Mouse (Mus musculus): Measurements from ENCODE around the gene Slco2a1. TPM values are rescaled to one million over a fixed set of nuclear protein-coding genes. Genes with fewer than 3 reads are reported as not detected.

Gene Slco2a1
- polyA plus RNA-seq, 1 experiment from 2014 or later = 0.12 TPM

DNA sequence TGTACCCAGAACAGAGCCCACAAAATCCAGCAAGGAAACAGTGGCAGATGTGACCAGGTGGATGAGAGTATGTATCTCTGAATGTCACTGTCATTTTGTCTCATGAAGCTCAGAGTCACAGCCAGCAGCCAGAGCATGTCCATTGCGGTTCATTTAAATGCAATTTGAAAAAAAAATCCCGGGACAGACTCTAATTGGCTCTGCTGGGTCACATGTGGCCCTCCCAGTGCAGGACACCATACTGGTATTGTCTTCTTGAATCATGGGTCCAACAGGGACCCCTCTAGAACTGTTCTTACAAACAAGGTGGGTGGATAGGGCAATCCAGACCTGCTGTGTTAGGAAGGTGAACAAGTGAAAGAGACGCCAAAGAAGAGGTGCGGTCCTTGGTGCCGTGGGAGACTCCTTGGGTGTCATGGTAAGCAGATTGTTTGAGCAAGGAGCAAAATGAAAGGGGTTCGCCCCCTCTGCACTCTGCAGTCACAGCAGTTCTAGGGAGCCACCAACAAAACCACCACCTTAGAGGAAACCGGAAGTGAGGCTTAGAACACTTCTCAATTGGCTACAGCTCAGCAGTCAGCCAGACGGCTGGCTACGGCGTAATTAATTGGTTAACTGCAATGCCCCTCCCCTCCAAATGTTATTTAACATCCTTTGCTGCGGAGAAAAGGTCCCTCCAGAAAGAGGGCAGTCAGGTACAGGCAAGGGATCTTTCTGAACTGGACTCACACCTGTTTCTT is 38.8 kb downstream of the Slco2a1 start:
- WGBS = 78% methylated on average over 11 of the region's 11 CpGs
- no peak overlapping the region for H3K27ac ChIP-seq
- H3K4me1 ChIP-seq = peaks cover 7% of the 10 kb centered on the region; the same call in 1 of the 2 replicates
- no peaks in the 10 kb centered on the region for H3K9me3 ChIP-seq
- H3K4me3 ChIP-seq = no peak overlapping the region
- no peak for DNase-seq (ENCODE audit: extremely low spot score, low spot score)
- no peaks in the 10 kb centered on the region for H3K36me3 ChIP-seq (replicated peaks)
- H3K27me3 ChIP-seq (ENCODE audit: poor library complexity, severe bottlenecking) = no peaks in the 10 kb centered on the region

DNA sequence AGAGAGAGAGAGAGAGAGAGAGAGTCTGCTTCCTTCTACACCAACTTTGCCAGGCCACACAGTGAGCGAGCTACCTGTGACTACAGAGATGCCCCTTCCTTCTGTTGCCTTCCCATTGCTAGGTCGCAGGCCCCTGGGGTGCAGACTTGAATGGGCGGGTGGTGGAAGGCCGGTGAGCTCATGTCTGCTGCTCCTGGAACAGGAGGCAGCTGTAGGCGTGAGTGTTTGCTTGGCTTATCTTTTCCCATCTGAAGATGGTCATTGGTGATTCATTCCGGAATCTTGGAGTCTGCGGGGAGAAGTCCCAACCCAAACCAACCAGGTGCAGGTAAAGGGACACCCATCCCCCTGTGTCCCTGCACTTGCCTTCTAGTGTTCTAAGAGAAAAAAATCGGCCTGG is 40.5 kb downstream of the Slco2a1 start:
- Histone ChIP-seq H3K27ac (no peak overlapping the region), H3K36me3 (replicated peaks) (no peaks in the 10 kb centered on the region), H3K4me3 (no peak overlapping the region), H3K9me3 (no peaks in the 10 kb centered on the region), H3K4me1 (peaks cover 7% of the 10 kb centered on the region; the same call in 1 of the 2 replicates), H3K27me3 (ENCODE audit: poor library complexity, severe bottlenecking) (no peaks in the 10 kb centered on the region)
- no peak for DNase-seq (ENCODE audit: extremely low spot score, low spot score)
- 58% methylated on average over 8 of the region's 8 CpGs for whole genome bisulfite sequencing

DNA sequence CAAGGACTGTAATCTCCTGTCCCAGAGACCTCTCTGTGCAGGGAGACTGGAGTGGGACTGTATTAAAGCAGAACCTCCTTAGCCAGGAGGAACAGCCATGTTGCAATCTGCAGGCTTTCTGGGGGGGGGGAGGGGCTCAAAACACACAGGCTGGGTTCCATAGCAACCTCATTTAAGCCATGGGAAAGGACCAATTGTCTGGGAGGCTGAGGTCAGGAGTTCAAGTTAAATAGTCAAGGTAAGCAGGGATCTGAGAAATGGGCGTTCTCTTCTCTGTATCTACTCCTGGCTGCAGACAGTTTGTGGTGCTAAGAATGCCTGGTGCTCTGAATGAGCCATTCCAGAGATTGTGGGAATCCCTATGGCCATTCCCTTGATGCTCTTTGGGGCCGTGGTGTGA is 41.5 kb downstream of the Slco2a1 start:
- no peak overlapping the region for H3K4me3 ChIP-seq
- H3K4me1 ChIP-seq = peaks cover 7% of the 10 kb centered on the region; the same call in 1 of the 2 replicates
- no peaks in the 10 kb centered on the region for H3K36me3 ChIP-seq (replicated peaks)
- H3K27ac ChIP-seq = no peak overlapping the region
- no peak for DNase-seq (ENCODE audit: extremely low spot score, low spot score)
- 88% methylated on average over 2 of the region's 2 CpGs for WGBS
- no peaks in the 10 kb centered on the region for H3K9me3 ChIP-seq
- H3K27me3 ChIP-seq (ENCODE audit: poor library complexity, severe bottlenecking) = no peaks in the 10 kb centered on the region

DNA sequence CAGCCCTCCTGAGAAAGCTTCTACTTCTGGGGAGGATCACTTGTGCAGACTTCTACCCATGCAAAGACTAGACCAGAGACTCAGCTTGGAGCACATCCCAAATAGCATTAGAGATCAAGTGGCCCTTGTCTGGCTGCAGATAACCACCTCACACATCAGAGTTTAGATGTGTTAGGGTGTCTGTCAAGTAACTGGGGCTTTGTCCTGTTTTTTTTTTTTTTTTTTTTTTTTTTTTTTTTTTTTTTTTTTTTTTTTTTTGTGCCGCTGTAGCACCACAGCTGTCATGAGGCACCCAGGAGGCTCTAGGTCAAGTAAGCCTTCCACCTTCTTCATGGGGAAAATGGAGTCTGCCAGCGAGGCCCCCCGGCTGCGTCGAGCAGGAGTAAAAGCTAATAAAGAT is 42.7 kb downstream of the Slco2a1 start:
- no peaks in the 10 kb centered on the region for H3K9me3 ChIP-seq
- WGBS = 91% methylated on average over 5 of the region's 5 CpGs
- no peak overlapping the region for H3K4me3 ChIP-seq

DNA sequence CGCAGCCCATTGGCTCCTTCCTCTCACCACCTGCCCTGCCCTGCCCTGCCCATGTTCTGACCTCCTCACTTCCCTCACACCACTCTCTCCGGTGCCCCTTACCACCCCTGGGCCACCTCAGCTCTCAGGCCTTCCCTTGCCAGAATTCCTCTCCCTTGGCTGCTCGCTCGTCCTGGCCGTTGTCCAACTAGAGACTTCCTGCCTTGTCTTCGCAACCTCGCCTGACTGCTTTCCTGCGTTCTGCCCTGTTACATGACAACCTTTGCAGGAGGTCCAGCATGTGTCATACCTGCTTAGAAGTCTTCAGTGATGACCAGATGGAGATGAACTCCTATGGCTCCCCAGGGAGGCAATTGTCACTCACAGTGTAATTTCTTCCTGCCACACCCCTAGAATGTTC is 43.7 kb downstream of the Slco2a1 start:
- Histone ChIP-seq H3K27me3 (ENCODE audit: poor library complexity, severe bottlenecking) (no peaks in the 10 kb centered on the region), H3K27ac (no peak overlapping the region), H3K36me3 (replicated peaks) (no peaks in the 10 kb centered on the region), H3K9me3 (no peaks in the 10 kb centered on the region), H3K4me3 (no peak overlapping the region), H3K4me1 (peaks cover 7% of the 10 kb centered on the region; the same call in 1 of the 2 replicates)
- no peak for DNase-seq (ENCODE audit: extremely low spot score, low spot score)
- WGBS = 94% methylated on average over 8 of the region's 8 CpGs

More for the DNA sequence above, 42.7 kb downstream of the Slco2a1 start:
- DNase-seq (ENCODE audit: extremely low spot score, low spot score) = no peak
- Histone ChIP-seq H3K4me1 (peaks cover 7% of the 10 kb centered on the region; the same call in 1 of the 2 replicates), H3K36me3 (replicated peaks) (no peaks in the 10 kb centered on the region), H3K27me3 (ENCODE audit: poor library complexity, severe bottlenecking) (no peaks in the 10 kb centered on the region), H3K27ac (no peak overlapping the region)

DNA sequence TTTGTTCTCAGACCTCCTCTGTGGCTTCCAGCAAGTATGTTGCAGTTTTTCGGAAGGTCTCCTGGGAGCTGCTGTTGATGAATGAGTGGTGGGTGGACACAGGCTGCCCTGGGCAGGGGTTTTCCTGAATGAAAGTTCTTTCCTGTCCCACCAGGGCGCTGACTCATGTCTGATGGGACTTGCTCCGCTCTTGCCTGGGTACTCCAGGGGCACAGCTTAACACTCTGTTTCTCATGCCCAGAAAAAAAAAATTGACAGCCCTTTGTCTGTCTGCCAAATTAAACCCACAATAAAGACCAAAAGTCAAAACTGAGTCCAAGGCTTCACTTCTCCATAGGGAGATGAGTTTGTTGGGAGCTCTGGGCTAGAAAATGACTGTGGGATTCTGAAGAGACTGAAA is 44.9 kb downstream of the Slco2a1 start:
- no peak overlapping the region for H3K27ac ChIP-seq
- WGBS = 87% methylated on average over 3 of the region's 3 CpGs
- no peak for DNase-seq (ENCODE audit: extremely low spot score, low spot score)
- no peaks in the 10 kb centered on the region for H3K9me3 ChIP-seq
- H3K36me3 ChIP-seq (replicated peaks) = no peaks in the 10 kb centered on the region
- peaks cover 7% of the 10 kb centered on the region; the same call in 1 of the 2 replicates for H3K4me1 ChIP-seq
- H3K27me3 ChIP-seq (ENCODE audit: poor library complexity, severe bottlenecking) = no peaks in the 10 kb centered on the region
- no peak overlapping the region for H3K4me3 ChIP-seq

DNA sequence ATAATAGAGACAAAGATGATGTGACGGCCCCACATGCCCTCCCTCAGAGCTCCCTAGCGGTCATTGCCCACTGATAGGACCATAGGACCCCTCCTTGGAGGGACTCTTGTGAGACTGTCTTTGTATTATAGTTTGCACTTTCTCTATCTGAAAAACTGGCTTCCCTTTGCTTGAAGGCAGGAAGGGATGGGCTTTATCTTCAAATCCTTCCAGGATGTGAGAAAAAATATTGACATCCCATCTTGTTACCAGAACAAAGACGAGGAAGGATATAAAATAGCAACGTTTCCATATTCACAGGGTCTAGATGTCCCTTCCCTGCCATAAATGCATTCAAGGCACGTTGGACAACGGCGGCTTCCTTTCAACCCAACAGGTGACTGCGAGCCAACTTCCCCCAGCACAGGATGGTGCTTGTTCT is 48.5 kb downstream of the Slco2a1 start:
- Histone ChIP-seq H3K9me3 (no peaks in the 10 kb centered on the region), H3K27me3 (ENCODE audit: poor library complexity, severe bottlenecking) (no peaks in the 10 kb centered on the region), H3K4me3 (no peak overlapping the region), H3K36me3 (replicated peaks) (no peaks in the 10 kb centered on the region), H3K4me1 (no peaks in the 10 kb centered on the region), H3K27ac (no peak overlapping the region)
- WGBS = 82% methylated on average over 8 of the region's 8 CpGs
- no peak for DNase-seq (ENCODE audit: extremely low spot score, low spot score)

DNA sequence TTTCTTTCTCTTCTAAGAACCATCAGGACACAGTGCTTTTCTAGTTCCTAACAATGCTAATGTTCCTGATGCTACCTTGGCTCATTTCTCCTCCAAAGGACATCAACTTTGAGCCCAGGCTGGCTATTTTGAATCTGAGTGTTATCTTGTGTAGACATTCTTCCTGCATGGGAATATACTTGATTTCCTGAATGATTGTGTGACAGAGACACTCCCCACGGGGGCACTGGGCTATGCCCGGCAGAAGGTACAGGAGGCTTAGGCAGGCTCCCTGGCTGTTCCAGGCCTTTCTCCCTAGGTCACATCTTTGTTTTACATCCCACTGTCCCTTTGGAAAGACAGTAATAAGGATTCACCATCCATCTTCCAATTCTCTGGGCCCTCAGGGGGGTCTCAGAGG is 49.8 kb downstream of the Slco2a1 start:
- Histone ChIP-seq H3K27me3 (ENCODE audit: poor library complexity, severe bottlenecking) (no peaks in the 10 kb centered on the region), H3K9me3 (no peaks in the 10 kb centered on the region), H3K4me3 (no peak overlapping the region), H3K4me1 (no peaks in the 10 kb centered on the region), H3K27ac (no peak overlapping the region), H3K36me3 (replicated peaks) (no peaks in the 10 kb centered on the region)
- WGBS = 88% methylated on average over 2 of the region's 2 CpGs
- DNase-seq (ENCODE audit: extremely low spot score, low spot score) = no peak

DNA sequence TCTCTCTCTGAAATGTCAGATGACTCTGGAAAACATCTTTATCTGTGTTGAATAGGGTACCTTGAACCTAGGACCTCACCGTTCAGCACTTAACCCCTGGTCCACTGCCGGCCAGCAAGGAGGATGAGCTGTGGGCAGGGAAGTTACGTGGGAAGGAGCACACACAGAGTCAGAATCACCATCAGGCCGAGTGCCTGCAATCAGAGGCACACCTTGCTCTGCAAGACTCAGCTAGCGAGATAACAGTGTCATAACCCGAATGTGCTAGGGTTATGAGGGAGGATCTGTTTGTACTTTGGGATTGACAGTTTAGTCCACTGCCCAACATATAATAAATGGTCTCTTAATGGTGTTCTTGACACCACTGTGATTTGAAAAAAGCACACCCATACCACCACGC is 50.2 kb downstream of the Slco2a1 start:
- H3K4me1 ChIP-seq = no peaks in the 10 kb centered on the region
- no peak overlapping the region for H3K27ac ChIP-seq
- no peaks in the 10 kb centered on the region for H3K27me3 ChIP-seq (ENCODE audit: poor library complexity, severe bottlenecking)
- no peak for DNase-seq (ENCODE audit: extremely low spot score, low spot score)
- H3K36me3 ChIP-seq (replicated peaks) = no peaks in the 10 kb centered on the region
- H3K4me3 ChIP-seq = no peak overlapping the region
- no peaks in the 10 kb centered on the region for H3K9me3 ChIP-seq
- 85% methylated on average over 7 of the region's 7 CpGs for WGBS

DNA sequence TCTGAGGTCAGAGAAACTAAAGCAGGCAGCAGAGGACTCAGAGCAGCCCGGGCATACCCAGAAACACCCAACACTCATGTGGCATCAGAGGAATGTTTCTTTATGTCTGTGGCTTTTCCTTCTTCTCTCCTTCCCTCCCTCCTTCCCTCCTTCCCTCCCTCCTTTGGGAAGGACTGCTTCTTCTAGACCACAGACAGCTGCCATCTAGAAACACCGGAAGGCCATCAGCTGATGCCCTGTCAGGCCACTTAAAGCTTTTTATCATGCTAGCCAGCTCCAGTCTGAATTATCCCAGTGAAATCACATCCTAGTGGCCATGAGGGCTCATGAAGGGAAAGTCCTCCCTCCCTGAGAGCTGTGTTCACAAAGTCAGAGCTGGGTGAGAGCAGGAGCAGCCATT is 52.1 kb downstream of the Slco2a1 start:
- Histone ChIP-seq H3K36me3 (replicated peaks) (no peaks in the 10 kb centered on the region), H3K27me3 (ENCODE audit: poor library complexity, severe bottlenecking) (no peaks in the 10 kb centered on the region), H3K4me1 (no peaks in the 10 kb centered on the region), H3K9me3 (no peaks in the 10 kb centered on the region), H3K4me3 (no peak overlapping the region), H3K27ac (no peak overlapping the region)
- 87% methylated on average over 2 of the region's 2 CpGs for WGBS
- no peak for DNase-seq (ENCODE audit: extremely low spot score, low spot score)

DNA sequence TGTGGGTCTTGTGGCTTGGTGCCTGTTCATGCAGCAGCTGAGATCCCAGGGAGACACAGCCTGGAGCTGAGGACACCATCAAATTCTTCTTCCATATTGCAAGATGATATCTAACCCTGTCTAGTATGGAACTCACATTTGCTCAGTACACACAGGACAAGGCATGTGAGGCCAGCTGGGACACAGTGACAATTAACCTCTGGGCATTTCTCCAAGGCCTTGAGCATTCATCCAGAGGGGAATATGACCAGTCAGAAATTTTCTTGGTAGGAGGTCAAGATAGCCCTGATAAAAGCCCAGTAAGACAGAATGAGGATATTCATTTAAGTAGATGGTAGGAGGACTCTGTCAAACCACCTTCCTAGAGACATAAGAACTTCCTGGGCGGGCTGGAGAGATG is 56.9 kb downstream of the Slco2a1 start:
- no peaks in the 10 kb centered on the region for H3K9me3 ChIP-seq
- WGBS = 81% methylated on average over 1 of the region's 1 CpGs

DNA sequence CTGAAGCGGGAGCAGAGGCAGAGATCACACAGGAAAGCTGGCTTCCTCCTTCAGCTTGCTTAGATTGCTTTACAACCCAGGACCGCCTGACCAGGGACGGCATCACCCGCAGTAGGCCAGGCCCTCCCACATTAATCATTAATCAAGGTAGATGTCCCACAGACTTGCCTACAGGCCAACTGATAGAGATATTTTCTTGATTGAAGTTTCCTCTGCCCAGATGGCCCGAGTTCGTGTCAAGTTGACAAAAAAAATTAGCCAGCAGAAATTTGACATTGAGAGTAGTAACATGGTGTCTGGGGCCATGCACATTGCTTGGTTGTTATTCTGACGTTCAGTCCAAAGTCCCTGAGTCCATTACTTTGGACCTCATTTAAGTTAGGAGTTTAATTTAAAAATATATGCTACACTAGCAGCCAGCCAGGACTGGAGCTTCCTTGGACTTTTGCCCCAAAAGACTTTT is 60.6 kb downstream of the Slco2a1 start:
- DNase-seq (ENCODE audit: extremely low spot score, low spot score) = no peak
- 90% methylated on average over 7 of the region's 7 CpGs for WGBS
- no peaks in the 10 kb centered on the region for H3K9me3 ChIP-seq

More for the DNA sequence above, 56.9 kb downstream of the Slco2a1 start:
- H3K4me3 ChIP-seq = no peak overlapping the region
- no peaks in the 10 kb centered on the region for H3K36me3 ChIP-seq (replicated peaks)
- DNase-seq (ENCODE audit: extremely low spot score, low spot score) = no peak
- H3K27me3 ChIP-seq (ENCODE audit: poor library complexity, severe bottlenecking) = no peaks in the 10 kb centered on the region
- no peaks in the 10 kb centered on the region for H3K4me1 ChIP-seq
- H3K27ac ChIP-seq = no peak overlapping the region

DNA sequence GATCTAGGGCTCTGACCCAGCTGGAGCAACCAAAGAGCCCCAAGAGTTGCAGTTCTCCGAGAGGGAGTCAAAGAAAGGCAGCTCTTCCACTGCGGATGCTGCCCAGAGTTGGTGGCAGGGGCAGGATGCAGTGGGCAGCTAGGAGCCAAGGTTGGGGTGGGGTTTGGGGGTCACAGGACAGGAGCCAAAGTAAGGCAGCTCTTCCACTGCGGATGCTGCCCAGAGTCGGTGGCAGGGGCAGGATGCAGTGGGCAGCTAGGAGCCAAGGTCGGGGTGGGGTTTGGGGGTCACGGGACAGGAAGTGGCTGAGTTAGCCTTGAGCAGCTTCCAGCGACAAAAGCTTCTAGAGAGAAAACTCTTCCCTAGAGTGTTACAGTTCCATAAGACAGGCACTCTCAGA is 65.3 kb downstream of the Slco2a1 start:
- 76% methylated on average over 7 of the region's 7 CpGs for WGBS
- H3K27ac ChIP-seq = no peak overlapping the region
- H3K36me3 ChIP-seq (replicated peaks) = no peaks in the 10 kb centered on the region
- no peak for DNase-seq (ENCODE audit: extremely low spot score, low spot score)
- no peak overlapping the region for H3K4me3 ChIP-seq
- H3K9me3 ChIP-seq = no peaks in the 10 kb centered on the region
- H3K27me3 ChIP-seq (ENCODE audit: poor library complexity, severe bottlenecking) = no peaks in the 10 kb centered on the region
- peaks cover 15% of the 10 kb centered on the region for H3K4me1 ChIP-seq

More for the DNA sequence above, 60.6 kb downstream of the Slco2a1 start:
- Histone ChIP-seq H3K36me3 (replicated peaks) (no peaks in the 10 kb centered on the region), H3K4me3 (no peak overlapping the region), H3K27ac (no peak overlapping the region), H3K4me1 (peaks cover 3% of the 10 kb centered on the region; the same call in 1 of the 2 replicates), H3K27me3 (ENCODE audit: poor library complexity, severe bottlenecking) (no peaks in the 10 kb centered on the region)
